In the genomic region with DNA sequence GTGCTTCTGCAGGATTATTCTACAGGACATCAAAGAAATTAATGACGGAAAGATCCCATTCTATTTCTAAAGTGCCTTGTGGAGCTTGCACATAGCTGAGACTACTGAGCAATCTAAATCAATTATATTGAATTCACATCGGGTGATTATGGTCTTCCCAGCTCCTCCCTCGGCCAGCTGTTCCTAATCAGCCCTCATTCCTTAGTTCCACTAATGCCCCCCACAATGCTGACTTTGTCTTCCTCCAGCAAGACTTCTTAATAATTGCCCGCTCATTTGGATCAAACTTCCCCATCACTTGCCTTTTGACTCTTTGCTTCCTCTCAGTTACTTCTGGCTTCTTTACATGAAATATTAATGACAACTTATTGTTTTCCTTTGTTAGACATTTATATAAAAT, we compare ENCODE assay signal across 13 mouse cellular contexts.
"Had no signal": no experiment of that assay in that cellular context is flagged by ENCODE, and none has a peak within 500 bp of the region (broad histone marks: within the 10 kb centered on the region; RNA-seq: fewer than 3 reads in every experiment).

No protein-coding gene starts in this region.

- H3K4me1 ChIP-seq: kidney, embryonic 15.5 days; limb, embryonic 15.5 days; liver, embryonic 12.5 days; neural tube, embryonic 13.5 days had no signal

- H3K27me3 ChIP-seq: kidney, embryonic 15.5 days; limb, embryonic 15.5 days; liver, embryonic 12.5 days; neural tube, embryonic 13.5 days had no signal

- H3K9ac ChIP-seq: kidney, embryonic 15.5 days; limb, embryonic 15.5 days; liver, embryonic 12.5 days; lung, embryonic 14.5 days; neural tube, embryonic 13.5 days had no signal

- H3K27ac ChIP-seq: kidney, embryonic 15.5 days; left cerebral cortex, adult 2 months; limb, embryonic 15.5 days; liver, embryonic 12.5 days; neural tube, embryonic 13.5 days; stomach, postnatal 0 days had no signal

- H3K4me2 ChIP-seq: kidney, embryonic 15.5 days; limb, embryonic 15.5 days; liver, embryonic 12.5 days; lung, embryonic 14.5 days; midbrain, embryonic 11.5 days; neural tube, embryonic 13.5 days had no signal

- H3K4me3 ChIP-seq: kidney, embryonic 15.5 days; left cerebral cortex, adult 2 months; limb, embryonic 15.5 days; liver, embryonic 12.5 days; neural tube, embryonic 13.5 days had no signal

- H3K9me3 ChIP-seq: kidney, embryonic 15.5 days; limb, embryonic 15.5 days; liver, embryonic 12.5 days; neural tube, embryonic 13.5 days had no signal

- DNase-seq: kidney, postnatal 14 days; lung, embryonic 14.5 days; lung, postnatal 10 days; lung, postnatal 4 days; right cerebral cortex, adult 18-20 months had no signal

- H3K36me3 ChIP-seq: kidney, embryonic 15.5 days; limb, embryonic 15.5 days; liver, embryonic 12.5 days; neural tube, embryonic 13.5 days had no signal

- ATAC-seq: liver, embryonic 12.5 days; midbrain, embryonic 16.5 days had no signal
